Mouse (Mus musculus) erythroblast, embryonic 14.5 days (primary cell): ENCODE measurements around the gene Nkx2-2. TPM values are rescaled to one million over a fixed set of nuclear protein-coding genes. Genes with fewer than 3 reads are reported as not detected.
"Not testable (repeated sequence)": the region's sequence is repeated elsewhere in the genome, so short reads cannot be mapped to it uniquely, and the experiment has no call there.

Experiments
- H3K27me3 ChIP-seq: 2 replicates; pipeline ENCODE4 v1.6.1; 2012; ENCODE audit warnings: inconsistent platforms; ENCODE audit not compliant: control insufficient read depth
- H3K36me3 ChIP-seq: 2 replicates; pipeline ENCODE4 v1.6.1; 2012; ENCODE audit warnings: mild to moderate bottlenecking, inconsistent platforms; ENCODE audit not compliant: control insufficient read depth
- H3K4me1 ChIP-seq: 2 replicates; pipeline ENCODE4 v1.6.1; 2012; ENCODE audit warnings: inconsistent platforms; ENCODE audit not compliant: control insufficient read depth
- H3K4me3 ChIP-seq: replicated peaks from 2 replicates; pipeline ENCODE3; 2012; ENCODE audit warnings: moderate library complexity, mild to moderate bottlenecking, inconsistent platforms
- H3K9me3 ChIP-seq: 2 replicates; pipeline ENCODE4 v1.6.1; 2012; ENCODE audit warnings: low read length, inconsistent platforms, mixed read lengths; ENCODE audit not compliant: control insufficient read depth
- GATA1 ChIP-seq: IDR thresholded peaks from 2 replicates; pipeline ENCODE4 v1.6.1; 2012; ENCODE audit warnings: low read length, inconsistent platforms, mixed read lengths
- TAL1 ChIP-seq: IDR thresholded peaks from 3 replicates; pipeline ENCODE4 v1.6.1; 2012; ENCODE audit warnings: low read length, inconsistent platforms, mixed read lengths
- polyA plus RNA-seq: library from polyadenylated mRNA; stranded (reverse); fragments of >175 nt; gene quantifications from 2 replicates; pipeline ENCODE4 v1.2.3, GENCODE M21; 2012

Gene Nkx2-2
- polyA plus RNA-seq, 1 experiment, result not detected

DNA sequence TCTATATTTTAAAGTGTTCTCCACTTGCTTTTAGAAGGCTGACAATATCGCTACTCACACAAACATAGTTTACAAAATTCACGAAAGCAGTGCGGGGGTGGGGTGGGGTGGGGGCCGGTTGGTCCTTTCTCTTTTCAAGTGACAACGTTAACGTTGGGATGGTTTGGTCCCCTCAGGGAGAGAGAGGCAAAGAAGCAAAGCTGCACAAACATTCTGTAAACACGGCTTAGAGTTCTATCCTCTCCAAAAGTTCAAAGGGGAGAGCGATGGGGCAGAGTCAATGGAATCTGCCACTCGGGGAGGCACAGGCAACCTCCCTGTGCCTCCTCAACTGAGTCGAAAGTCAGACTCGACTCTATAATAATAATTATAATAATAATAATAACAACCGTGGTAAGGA is 10.5 kb downstream of the Nkx2-2 start:
- TF ChIP-seq TAL1, result no peak
- TF ChIP-seq GATA1, result no peak
- Histone ChIP-seq H3K27me3 (peaks cover 95% of the 10 kb centered on the region), H3K9me3 (no peaks in the 10 kb centered on the region; the same call in 1 of the 2 replicates), H3K4me3 (no peak overlapping the region), H3K4me1 (peaks cover 2% of the 10 kb centered on the region), H3K36me3 (no peaks in the 10 kb centered on the region)

DNA sequence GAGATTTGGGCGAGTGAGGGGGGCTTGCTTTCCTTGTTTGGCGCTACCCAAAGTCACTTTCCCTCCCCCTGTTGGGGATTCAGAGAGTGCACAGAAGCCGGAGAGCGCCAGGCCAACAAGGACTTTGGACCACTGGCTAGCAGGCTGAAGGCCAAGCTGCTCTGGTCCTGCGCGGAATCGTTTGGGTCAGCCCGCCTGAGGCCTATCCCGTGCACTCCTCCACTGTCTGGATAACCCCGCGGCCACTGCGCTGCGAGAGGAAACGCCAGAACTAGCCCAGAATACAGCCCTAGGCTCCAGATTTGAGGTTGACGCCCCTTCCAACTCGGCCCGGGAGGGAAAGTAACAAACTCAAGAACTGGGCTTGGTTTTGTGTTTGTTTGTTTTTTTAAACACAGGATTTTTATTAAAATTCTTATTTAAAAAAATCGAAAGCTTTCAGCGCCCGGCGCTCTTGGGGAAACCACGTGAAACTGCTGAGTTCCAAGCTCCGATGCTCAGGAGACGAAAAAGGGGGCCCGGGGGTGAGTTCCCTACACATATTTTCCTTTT is 11.3 kb downstream of the Nkx2-2 start:
- Histone ChIP-seq H3K27me3 (peaks cover 95% of the 10 kb centered on the region), H3K4me3 (no peak overlapping the region)

DNA sequence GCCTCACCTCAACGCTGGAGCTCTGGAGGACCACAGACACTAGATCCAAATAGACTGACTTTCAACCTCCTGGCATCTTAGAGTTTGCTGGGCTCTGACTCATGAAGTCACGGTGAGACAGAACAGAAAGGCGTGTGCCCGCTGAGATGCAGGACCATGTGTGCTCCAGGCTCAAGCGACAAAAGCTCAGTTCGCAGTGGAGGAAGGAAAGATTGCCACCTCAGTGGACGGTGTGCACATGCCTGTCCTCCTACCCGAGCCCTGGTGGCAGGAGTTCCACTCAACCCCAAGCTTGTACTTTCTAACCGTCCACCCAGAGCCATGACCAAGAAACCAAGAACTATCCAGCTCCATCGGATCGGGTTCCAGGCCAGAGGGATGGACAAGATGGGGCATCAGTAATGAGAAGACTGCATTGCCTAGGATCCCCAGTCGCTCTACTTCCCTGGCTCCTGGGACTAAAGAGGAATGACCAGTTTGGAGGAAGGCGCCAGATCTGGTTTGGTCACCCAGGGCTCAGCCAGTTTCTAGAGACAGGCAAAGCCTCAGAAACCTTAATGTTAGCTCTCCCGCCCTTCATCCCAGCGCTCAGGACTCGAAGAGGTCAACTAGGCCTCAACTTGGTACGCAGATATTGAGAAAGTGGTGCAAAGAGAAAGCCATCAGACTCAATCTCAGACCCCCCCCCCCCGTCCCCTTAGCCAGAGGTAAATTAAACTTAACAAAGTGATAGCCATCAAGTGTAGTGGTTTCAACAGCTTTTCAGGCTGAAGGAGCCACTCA is 11.9 kb downstream of the Nkx2-2 start:
- no peak for TF ChIP-seq GATA1
- TF ChIP-seq TAL1, result no peak
- H3K36me3 ChIP-seq, result no peaks in the 10 kb centered on the region
- H3K4me1 ChIP-seq, result peaks cover 5% of the 10 kb centered on the region
- H3K27me3 ChIP-seq, result peaks cover 88% of the 10 kb centered on the region
- H3K9me3 ChIP-seq, result no peaks in the 10 kb centered on the region; the same call in 1 of the 2 replicates
- H3K4me3 ChIP-seq, result no peak overlapping the region

More for the DNA sequence above, 11.3 kb downstream of the Nkx2-2 start:
- TF ChIP-seq TAL1, result no peak
- no peak for TF ChIP-seq GATA1
- Histone ChIP-seq H3K36me3 (no peaks in the 10 kb centered on the region), H3K4me1 (peaks cover 5% of the 10 kb centered on the region), H3K9me3 (no peaks in the 10 kb centered on the region; the same call in 1 of the 2 replicates)

DNA sequence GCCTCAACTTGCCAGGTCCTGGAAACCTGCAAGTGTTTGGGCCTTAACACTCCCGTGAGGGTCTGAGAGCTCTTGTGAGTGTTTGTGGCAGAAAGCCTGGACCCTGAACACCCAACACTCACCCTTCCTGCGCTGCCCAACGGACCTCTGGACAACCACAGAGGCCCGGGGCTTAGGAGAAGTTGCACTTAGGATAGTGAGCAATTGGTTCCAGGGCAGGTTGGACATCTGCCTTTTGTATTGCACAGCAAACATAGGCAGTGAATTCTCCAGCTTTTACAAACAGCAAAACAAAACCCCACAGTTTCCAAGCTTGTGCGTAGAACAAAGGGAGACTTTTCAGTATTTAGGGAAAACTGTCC is 12.8 kb downstream of the Nkx2-2 start:
- Histone ChIP-seq H3K27me3 (peaks cover 80% of the 10 kb centered on the region), H3K4me1 (peaks cover 5% of the 10 kb centered on the region), H3K36me3 (no peaks in the 10 kb centered on the region), H3K9me3 (no peaks in the 10 kb centered on the region; the same call in 1 of the 2 replicates), H3K4me3 (no peak overlapping the region)
- no peak for TF ChIP-seq GATA1
- no peak for TF ChIP-seq TAL1

DNA sequence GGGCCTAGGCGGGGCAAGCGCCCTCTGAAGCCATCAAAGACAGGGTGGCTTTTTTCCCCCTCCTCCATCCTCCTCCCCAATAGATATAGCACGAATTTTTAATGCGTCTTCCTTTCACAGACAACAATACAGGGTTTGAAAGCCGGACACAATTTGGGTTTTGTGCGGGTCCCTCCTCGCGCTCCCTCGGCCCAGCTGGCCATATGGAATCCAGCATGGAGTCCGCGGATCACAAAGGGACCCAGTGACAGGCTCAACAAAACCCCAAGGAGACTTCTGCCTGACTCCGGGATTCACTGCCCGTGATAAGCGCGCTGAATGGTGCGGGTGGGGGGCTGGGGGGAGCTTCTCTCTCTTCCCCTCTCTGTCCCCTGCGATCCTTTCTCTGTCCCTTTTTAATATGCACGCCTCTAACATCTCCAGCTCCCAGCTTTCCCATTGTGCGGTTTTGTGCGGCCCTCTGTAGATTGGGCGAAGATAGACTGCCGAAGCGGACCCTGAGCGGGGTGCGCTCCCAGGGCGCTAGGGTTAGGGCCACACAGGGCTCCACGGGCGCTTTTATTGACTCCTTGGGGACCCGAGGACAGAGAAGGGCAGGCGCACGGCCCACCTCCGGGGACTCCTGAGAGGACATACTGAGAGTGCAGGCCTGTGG is 13.3 kb downstream of the Nkx2-2 start:
- H3K36me3 ChIP-seq, result no peaks in the 10 kb centered on the region
- peaks cover 75% of the 10 kb centered on the region for H3K27me3 ChIP-seq
- H3K9me3 ChIP-seq, result no peaks in the 10 kb centered on the region; the same call in 1 of the 2 replicates
- H3K4me3 ChIP-seq, result no peak overlapping the region
- peaks cover 5% of the 10 kb centered on the region for H3K4me1 ChIP-seq
- TF ChIP-seq GATA1, result no peak
- no peak for TF ChIP-seq TAL1

DNA sequence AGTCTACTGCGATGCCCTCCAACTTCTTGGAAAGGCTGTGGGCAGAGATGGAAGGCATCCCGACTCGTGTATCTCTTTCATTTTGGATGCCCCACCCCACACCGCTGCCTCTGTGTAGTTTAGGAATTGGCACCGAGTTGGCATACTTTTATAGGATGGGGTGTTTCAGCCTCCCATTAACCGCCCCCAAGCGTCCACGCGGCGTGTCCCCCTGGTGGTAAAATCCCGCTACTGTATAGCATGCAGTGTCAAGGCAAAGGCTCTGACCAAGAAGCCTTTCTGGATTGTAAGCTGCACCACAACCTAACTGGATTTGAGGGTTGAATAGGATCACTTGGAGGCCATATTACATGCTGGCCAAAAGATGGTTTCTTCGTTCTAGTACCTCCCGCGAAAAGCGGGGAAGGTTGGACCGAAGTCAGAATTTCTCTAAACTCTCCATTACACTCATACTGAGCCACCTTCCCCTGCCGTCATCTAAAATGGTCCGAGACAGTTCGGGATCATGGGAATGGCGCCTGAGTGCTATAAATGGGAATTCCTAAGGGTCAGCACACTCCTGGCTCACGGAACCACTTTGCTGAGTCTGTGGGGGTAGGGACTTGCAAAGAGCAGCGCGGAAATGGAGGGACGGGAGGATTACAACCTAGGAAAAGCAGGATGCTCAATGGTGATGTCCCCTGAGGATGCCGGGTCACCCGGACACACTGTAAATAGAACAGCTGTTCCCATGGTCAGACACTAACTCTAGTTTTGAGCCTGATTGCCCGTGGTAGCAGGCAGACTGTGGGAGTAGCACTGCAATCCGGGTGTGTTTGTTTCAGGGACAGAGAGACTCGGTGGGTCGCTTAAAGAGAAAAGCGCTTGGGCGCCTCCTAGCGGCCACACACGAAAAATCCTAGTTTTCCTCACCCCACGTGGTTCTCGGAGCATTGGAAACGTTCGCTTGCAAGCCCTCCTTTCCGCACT is 15.7 kb downstream of the Nkx2-2 start:
- Histone ChIP-seq H3K27me3 (peaks cover 53% of the 10 kb centered on the region), H3K4me1 (peaks cover 5% of the 10 kb centered on the region), H3K9me3 (no peaks in the 10 kb centered on the region), H3K4me3 (no peak overlapping the region), H3K36me3 (no peaks in the 10 kb centered on the region)
- no peak for TF ChIP-seq GATA1
- TF ChIP-seq TAL1, result no peak

DNA sequence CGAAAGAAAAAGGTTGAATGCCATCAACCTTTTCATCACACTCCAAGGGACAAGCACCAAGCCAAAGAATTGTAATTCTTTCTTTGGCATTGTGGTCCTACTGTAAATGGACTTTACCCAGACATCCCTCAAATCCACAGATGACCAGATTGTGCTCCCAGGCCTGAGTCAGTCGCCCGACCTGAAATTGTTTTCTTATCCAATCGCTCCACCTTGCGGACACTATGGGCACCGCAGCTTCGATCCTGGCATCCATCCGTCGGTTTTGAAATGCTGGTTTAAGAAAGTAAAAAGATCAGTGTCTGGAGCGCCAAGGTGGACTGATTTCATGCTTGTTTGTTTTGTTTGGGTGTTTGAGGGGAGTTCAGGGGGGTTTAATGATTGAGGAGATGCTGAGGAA is 16.4 kb downstream of the Nkx2-2 start:
- peaks cover 46% of the 10 kb centered on the region for H3K27me3 ChIP-seq
- no peaks in the 10 kb centered on the region for H3K36me3 ChIP-seq
- no peaks in the 10 kb centered on the region for H3K9me3 ChIP-seq
- TF ChIP-seq GATA1 (no peak), TAL1 (no peak)
- no peak overlapping the region for H3K4me3 ChIP-seq
- H3K4me1 ChIP-seq, result peaks cover 5% of the 10 kb centered on the region

DNA sequence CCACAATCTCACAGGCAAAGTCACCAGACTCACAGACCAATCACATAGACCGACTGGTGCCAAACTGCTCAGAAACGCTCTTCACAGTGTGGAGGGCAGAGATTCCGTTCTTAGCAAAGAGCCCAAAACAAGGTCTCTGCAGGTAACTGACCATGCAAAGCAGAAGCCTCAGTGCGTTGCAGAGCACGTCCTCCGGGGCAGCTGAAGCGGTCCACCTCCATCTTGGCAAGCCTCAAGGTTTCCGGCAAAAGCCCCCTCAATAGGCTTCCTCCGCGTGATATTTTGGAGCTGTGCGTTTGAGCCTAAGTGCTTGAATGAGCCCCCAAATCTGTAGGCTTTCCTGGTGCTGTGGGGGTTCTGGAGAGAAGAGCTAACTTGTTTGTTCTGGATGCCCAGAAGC is 18.7 kb downstream of the Nkx2-2 start:
- H3K27me3 ChIP-seq, result peaks cover 23% of the 10 kb centered on the region
- H3K4me1 ChIP-seq, result peaks cover 5% of the 10 kb centered on the region
- no peak overlapping the region for H3K4me3 ChIP-seq
- H3K36me3 ChIP-seq, result no peaks in the 10 kb centered on the region
- H3K9me3 ChIP-seq, result no peaks in the 10 kb centered on the region
- no peak for TF ChIP-seq GATA1
- no peak for TF ChIP-seq TAL1

DNA sequence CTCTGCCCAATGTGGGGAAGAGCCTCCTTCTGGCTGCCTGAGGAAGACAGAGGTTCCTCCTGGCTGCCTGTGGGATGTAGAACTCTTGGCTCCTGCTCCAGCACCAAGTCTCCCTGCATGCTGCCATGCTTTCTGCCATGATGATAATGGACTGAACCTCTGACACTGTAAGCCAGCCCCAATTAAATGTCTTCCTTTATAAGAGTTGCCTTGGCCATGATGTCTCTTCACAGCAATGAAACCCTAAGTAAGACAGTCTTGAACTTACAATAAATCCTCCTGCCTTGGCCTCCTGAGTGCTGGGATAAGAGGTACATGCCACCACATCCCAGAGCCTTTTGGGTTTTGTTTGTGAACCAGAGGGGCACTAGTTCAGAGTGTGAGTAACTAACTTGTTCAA is 20.3 kb downstream of the Nkx2-2 start:
- H3K4me1 ChIP-seq, result peaks cover 5% of the 10 kb centered on the region
- H3K9me3 ChIP-seq, result no peaks in the 10 kb centered on the region
- no peak overlapping the region for H3K4me3 ChIP-seq
- peaks cover 9% of the 10 kb centered on the region for H3K27me3 ChIP-seq
- no peaks in the 10 kb centered on the region for H3K36me3 ChIP-seq
- TF ChIP-seq TAL1 (no peak), GATA1 (no peak)

DNA sequence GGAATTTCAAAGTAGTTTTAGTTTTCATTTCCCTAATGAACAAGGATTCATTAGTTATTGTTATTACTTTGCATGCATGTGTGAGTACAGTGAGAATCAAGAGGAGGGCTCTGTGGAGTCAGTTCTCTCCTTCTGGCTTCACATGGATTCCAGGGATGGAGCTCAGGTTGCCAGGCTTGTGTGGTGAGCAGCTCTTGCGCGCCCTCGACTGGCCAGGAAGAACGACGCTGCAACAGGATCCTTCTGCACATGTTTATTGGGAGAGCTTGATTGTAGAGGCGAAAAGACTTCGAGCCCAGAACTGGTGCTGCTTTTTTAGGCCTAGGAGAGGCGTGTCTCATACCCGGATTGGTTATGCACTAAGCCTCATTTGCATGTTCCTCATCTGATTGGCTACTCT is 23.5 kb downstream of the Nkx2-2 start:
- H3K9me3 ChIP-seq, result not testable (repeated sequence)

More for the DNA sequence above, 23.5 kb downstream of the Nkx2-2 start:
- not testable (repeated sequence) for H3K4me3 ChIP-seq, H3K4me1 ChIP-seq, H3K36me3 ChIP-seq, H3K27me3 ChIP-seq
